Mouse (Mus musculus): ENCODE data around the gene Pprc1.

Pprc1 gene

GRCm38 (mm10) chr19:46114617-46115016 is 69.9 kb downstream of the Pprc1 start:
- DNase-seq (ENCODE audit: low read depth, low spot score): no peak

DNA sequence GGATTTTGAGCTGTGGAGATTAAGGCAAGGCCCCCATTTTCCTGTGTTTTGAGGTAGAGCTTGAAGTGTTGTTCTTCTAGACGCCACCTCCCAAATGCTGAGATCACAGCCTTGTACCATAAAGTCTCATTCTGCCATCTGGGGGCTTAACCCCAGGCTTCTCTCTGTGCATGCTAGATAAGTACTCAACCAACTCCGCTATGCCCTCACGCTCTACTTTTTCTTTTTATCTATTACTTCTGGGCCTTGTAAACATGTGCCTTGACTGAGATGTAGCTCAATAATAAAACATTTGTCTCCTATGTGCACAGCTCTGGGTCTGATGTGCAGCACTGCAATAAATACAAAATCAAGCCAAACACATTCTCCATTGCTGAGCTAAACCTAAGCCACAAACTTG is 74.8 kb downstream of the Pprc1 start:
- no peak for DNase-seq (ENCODE audit: low read depth, low spot score)

- no peak for DNase-seq (ENCODE audit: low read depth, low spot score)
Measured at GRCm38 (mm10) chr19:46120872-46121271, 76.2 kb downstream of the Pprc1 start.

Measured in forelimb bud, embryonic 11.5 days (tissue).